Mouse (Mus musculus) adrenal gland, adult 8-10 months (tissue): ENCODE data around the gene Tas1r3. TPM values are rescaled to one million over a fixed set of nuclear protein-coding genes. Genes with fewer than 3 reads are reported as not detected.

ENCODE experiments used
- DNase-seq: peaks from one replicate; pipeline ENCODE4 v3.0.0; 2022
- microRNA-seq, 2 experiments: library from miRNA; unstranded; fragments of <30 nt; microRNA quantifications; one replicate each; pipeline ENCODE4 v1.2.0; 2022
- total RNA-seq, 4 experiments: library from RNA; stranded (reverse); gene quantifications; 2 replicates each; pipeline ENCODE4 v1.2.4; 2022

The Tas1r3 gene
- total RNA-seq, 4 experiments from 2014 or later, result 0.46 to 1.2 (median 0.62) TPM

DNA sequence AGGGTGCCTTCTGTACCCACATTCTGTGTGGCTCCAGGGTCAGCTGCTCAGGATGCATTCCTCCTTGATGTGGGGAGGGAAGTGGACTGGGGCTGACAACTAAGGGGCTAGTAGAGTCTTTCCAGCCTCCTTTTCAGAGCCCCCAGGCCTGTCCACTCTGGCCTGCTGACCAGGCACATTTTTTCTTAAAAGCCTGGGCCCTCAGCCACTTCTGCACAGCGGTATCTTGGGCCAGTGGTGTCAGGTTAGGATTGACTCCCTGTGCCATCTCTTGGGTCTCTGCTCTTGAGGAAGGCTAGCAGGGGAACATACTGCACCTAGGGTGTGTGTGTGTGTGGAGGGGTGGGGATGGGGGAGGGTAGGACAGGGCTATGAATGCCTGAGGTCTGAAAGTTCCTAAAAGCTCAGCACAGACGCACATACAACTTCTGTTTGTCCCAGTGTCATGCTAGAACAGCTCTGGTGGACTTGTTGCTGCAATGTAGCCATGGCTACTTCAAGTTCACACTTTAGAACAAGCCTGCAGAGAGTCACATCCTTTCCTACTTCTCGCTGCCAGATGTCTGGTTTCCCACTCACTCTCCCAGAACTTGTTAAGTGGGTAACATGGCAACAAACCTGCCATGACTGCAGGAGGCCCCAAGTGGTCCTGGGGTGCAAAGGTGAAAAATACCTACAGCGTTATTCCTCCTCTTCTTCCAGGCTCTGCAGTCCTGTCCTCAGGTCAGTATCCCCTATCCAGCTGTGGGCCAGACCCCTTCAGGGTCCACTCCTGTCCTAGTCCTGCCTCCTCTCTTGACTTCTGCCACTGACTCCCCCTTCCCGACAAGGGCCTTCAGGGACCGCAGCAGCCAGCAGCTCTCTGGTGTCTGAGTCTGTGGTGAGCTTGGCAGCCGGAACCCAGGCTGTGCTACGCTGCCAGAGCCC is 22.8 kb downstream of the Tas1r3 start:
- no peak for DNase-seq

DNA sequence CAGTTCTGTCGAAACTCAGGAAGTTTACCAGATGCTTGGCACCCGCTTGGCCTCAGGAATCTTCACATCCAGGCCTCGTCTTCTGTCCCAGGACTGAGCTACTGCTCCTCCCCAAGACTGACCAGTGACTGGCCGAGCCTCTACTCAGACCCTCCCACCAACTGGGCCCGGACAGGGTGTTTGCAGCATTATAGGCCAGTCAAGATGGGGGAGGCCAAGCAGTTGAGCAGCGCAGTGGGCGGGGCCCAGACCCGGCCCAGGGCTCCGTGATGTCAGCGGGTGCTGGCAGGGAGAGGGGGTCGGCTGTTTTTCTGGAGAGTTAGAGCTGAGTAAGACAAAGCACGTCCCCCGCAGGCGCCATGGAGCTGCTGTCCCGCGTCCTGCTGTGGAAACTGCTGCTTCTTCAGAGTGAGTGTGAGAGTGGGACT is 23.7 kb downstream of the Tas1r3 start, which contains the start of gene Mxra8:
TSS of gene Mxra8 (plus strand) at position 198 of the 428 bp plus-strand sequence.
- peak; percentile 79 for DNase-seq

DNA sequence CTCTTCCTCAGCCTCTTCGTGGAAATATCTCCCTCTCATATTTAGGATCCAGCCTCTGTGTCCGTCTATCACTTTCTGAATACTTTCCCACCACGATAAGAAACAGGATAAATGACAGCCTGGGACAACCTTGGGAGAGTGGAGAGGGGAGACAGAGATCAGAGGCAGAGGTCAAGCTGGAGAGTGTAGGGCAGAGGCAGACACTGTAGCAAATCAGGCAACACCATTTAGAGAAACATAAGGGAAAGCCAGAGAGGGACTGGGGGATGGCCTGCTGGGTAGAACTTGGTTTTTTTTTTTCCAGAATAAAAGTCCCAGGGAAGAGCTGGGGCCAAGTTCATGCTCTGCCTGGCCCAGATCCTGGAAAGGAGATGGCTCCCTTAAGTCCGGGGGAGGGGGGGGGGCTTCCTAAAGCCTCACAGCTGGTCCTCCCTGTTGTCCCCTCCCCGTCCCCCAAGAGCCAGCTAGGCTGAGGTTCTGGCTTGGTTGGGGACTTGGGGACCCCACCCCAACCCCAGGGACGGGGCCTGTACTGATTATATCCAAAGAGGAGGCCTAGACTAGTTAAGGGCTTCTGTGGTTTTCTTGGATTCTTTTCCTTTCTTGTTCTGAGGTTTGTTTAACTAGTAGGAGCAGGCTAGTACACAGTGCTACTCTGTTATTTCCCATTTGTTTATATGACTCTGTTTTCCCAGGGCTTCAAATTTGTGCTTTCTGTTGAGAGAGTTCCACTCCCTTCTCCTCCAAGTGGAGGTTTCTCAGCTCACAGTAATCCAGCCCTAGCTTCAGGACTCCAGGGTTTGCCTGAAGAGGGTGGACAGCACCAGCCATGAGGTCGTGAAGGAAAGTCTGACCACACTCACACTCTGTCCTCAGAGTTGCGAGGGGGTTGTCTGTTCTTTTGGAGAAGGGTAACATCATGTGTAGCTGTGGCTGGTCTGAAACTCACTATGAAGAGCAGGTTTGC is 24.7 kb downstream of the Tas1r3 start:
- DNase-seq, result no peak

DNA sequence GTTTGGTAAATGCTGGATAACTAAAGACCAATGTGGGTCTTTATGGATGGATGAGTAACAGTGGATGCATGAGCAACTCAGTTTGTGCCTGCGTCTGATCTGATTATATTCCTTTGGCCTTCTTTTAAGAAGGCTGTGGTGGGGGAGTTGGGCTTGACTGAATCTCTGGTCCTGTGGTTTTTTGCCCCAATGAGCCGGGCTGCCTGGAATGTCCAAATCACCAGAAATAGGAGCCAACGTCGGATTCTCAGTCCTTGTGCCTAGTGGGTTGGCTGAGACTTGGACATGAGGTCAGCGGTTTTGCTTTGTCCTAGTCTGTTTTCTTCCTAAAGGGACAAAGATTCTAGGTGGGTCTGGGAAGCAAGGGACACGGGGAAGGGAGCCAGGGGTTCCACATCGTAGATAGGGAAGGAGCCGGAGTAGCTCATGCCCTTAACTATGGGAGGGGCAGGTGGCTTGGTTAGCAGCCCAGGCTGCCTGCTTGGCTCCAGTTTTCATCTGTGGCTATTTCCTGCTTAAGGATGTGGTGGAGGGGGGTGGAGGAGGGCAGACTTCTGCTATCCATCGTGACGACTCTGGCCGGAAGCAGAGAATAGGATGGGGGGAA is 25.7 kb downstream of the Tas1r3 start:
- no peak for DNase-seq

DNA sequence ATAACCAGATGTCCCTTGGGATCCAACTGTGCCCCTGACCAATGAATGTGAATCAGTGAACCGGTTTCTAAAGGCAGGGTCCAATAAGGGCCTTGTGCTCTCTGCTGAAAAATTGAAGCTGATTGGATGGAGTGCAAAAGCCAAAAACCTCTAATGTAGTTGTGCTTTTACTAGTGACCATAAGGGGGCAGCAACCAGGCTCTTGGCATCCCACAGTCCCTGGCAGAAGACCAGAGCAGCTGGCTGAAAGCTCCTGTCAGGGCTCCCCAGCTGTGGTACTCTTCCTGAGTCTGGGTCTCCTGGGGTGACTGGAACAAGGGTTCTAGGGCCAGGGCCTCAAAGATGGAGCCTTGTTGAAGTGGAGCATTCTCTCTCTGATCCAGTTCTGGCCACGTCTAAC is 29.3 kb downstream of the Tas1r3 start:
- DNase-seq, result peak; percentile 72

DNA sequence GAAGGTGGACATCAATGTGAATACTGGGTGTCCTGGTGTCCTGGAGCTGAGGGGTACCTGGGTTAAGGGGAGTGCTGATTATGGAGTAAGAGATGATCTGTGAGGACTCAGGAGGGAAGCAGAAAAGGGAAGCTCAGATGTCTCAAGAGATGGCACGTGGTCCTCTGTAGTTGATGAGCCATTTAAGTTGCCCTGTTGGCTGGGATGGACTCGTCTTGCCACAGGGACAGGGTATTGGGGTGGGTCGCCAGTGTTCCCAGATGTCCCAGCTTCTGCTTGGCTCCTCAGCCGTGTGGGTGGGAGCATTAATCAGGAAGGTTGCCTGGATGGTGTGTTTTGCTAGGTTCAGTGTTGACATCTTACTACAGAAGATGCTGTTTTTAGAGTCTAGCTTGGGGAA is 29.9 kb downstream of the Tas1r3 start:
- DNase-seq, result no peak

DNA sequence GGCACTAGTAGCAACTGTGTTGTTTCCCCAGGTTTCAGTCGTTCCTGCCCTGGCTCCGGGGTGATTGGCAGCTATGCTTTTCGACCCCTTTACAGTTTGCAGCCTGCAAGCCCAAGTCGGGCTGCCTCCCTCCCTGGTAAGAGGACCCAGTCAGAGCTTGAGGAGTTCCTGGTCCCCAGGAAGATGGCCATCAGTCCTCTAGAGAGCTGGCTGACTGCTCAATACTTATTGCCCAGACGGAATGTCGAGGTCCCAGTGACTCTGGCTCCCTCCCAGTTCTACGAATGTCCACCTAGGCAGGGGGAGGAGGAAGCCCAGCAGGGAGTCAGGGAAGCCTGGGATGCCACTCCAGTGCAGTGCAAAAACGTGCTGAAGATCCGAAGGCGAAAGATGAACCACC is 30.8 kb downstream of the Tas1r3 start:
- DNase-seq, result no peak

DNA sequence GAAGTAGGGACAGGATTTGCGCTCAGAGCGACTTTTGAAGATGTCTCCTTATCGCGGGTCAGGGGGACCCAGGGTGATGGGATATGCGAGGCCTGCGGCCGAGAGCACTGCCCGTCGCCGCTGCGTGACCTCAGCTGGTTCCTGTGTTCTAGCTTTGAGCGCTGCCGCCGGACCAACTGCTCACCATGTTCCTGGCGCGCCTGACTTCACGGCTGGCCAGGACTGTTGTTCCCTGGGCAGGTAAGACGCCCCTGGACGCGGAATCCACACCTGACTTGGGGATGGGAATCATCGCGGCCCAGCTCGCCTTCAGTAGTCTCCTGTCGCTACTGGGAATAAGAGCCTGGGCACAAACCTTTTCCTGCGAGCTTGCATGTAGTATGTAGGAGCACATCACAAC is 31.3 kb downstream of the Tas1r3 start:
- DNase-seq, result no peak

DNA sequence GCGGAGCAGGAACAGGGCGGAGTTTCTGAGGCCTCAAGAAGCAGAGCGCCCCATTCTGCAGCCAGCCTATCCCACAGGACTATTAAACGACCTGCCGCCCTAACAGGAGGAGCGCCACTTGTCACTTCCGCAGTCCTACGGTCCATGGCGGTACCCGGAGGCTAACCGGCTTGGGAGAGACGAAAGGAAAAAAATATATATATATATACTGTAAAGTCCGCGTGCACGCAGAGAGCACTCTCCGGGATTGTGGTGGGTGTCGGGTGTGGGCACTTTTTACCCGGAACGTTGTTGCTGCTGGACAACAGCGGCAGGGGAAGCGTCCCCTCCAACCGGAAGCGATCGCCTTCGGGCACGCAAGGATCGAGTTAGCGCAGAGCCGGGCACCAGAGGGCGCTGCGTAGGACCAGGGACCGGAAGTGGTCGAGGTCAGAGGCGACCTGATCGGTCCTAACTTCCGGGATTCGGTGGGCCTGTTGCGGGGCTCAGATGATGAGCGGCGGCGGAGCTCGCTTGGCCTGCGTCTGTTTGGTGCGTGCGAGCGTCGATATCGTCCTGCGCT is 31.9 kb downstream of the Tas1r3 start, which contains the start of gene Aurkaip1:
TSS of gene Aurkaip1 (plus strand) at position 68 of the 562 bp plus-strand sequence.
- peak; percentile 92 for DNase-seq

DNA sequence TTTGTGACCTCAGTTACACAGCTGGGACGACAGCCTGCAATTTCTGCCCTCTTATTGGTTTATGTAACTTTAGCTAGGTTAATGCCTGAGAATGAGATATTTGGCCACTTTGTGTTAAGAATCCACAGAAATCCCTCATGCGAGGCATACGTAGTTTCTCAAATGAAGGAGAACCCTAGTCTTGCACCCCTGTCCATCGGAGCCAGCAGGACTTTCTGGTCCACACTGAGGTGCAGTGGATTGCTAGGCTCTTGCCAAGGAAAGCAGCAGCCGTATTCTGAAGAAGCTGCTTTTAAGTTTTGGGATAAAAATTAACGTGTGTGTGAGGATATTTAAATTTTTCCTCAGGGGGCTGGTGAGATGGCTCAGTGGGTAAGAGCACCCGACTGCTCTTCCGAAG is 32.6 kb downstream of the Tas1r3 start:
- DNase-seq, result no peak

DNA sequence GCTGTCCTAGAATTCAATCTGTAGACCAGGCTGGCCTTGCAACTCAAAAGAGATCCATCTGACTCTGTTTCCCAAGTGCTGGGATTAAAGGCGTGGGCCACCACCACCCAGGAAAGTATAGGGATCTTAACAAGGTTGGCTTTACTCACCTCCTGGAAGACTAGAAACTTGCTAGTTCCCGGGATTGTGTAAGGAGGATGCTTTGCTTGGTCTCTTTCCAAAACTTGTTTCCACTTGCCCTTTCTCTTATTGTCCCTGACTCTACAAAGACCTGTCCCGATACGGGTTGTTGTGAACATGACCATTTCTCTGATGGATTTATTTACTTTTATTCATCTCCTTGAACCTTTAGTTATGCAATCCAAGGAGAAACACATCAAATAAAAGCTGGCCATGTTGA is 33.3 kb downstream of the Tas1r3 start:
- DNase-seq, result no peak

DNA sequence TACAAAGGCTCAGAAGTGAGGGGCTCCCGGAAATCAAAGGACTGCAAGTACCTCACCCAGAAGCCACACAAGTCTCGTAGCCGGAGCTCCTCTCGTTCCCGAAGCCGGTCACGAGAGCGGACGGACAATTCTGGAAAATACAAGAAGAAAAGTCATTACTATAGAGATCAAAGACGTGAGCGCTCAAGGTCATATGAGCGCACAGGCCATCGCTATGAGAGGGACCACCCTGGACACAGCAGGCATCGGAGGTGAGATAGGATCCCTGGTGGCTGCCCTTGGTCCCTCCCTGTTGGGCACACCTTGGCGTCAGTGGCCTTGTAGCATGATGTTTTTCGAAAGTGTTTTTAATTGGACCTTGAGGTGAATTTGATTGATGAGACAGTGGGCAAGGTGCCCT is 39.7 kb downstream of the Tas1r3 start:
- peak; percentile 42 for DNase-seq

DNA sequence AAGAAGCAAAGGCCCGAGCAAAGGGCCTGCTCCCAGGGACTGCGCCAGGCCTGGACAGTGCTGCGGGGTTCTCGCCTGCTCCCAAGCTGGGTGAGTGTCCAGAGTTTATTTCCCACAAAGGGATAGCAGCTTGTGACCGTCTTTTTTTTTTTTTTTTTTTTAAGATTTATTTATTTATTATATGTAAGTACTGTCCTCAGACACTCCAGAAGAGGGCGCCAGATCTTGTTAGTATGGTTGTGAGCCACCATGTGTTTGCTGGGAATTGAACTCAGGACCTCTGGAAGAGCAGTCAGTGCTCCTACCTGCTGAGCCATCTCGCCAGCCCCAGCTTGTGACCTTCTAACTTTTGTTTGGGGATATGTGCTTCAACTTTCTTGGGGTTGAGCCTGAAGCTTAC is 42.1 kb downstream of the Tas1r3 start:
- no peak for DNase-seq

DNA sequence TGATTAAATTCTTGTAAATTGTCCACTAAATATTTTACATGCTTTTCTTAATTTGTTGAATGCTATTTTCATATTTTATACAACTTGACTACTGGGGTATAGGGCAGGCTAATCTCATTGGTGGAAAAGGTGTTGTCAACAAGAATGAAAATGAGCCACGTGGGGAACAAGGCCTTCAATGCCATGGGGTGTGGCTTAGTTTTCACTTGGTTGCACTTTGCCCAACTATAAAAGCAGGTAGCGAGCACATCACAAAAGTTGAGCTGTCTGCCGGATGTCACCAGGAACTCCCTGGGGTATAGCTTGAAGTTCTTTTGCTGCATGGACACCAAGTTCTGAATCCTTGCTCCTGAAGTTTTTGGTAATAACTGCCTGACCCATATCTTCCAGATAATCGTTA is 45.6 kb downstream of the Tas1r3 start:
- DNase-seq, result no peak

DNA sequence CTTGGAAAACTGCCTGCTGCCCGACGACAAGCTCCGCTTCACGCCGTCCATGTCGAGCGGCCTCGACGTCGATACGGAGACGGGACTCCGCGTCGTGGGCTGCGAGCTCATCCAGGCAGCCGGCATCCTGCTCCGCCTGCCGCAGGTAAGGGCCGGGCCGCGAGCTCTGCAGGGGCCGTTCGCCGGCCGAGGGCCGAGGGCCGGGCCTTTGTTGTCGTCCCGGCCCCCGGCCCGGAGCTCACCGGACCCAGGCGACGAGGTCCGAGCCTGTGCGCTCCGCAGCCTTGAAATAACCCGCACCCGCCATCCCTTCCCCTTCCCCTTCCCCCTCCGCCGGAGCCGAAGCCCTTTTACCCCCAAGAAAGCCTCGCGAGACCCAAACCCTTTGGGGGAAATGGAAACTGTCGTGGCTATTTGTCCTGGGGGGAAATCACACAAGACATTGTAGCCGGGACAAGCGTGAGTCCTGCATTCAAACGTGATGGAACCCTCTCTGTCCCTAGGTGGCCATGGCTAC is 50.4 kb downstream of the Tas1r3 start:
- DNase-seq, result peak; percentile 36

DNA sequence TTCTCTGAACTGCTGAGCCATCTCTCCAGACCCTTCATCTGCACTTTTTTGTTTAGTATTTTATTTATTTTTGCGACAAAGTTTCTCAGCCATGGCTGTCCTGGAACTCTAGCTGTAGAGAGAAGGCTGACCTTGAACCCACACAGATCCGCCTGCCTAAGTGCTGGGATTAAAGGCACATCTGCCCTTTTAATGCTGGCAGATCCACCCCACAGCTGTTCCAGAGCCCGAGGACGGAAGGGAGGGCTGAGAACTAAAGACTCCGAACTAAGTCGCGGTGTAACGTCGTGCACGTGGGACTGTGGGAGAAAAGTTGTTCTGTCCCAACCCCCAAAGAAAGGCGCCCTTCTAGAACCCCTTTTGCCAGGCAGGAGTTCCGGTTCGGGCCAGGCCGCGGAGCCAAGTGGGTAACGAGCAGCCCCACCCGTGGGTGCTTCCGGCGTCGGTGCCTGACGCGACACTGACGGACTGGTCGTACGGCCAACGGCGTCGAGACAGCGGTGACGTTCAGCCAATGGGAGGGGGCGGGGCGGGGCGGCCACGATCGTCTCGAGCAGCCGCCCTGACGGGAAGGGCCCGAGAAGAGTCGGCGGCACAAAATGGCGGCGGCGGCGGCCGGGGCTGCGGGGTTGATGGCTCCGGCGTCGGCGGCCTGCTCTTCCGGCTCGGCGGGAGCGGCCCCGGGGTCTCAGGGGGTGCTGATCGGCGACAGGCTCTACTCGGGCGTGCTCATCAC is 51.1 kb downstream of the Tas1r3 start, which contains the start of gene Ccnl2:
TSS of gene Ccnl2 (plus strand) at position 561 of the 736 bp plus-strand sequence.
- DNase-seq, result peak; percentile 94

Small RNAs within 50 kb of the gene (microRNA-seq; reads per million reads assigned to microRNA genes)
- 0 reads per million in 2 experiments for gene Gm22991

Other genes with a start within 250 kb of the Tas1r3 start
- 10 to 100 TPM; 43.1 to 56.6 (median 47.3) TPM for gene Cdk11b, start 238.5 kb downstream of the Tas1r3 start, total RNA-seq
- gene Gm10563, start 218.0 kb downstream of the Tas1r3 start, total RNA-seq, result not detected
- 1 to 10 TPM; 4.8 to 8.4 (median 6.7) TPM for gene Mmp23, start 210.0 kb downstream of the Tas1r3 start, total RNA-seq
- gene Mib2, start 194.2 kb downstream of the Tas1r3 start, total RNA-seq, result 10 to 100 TPM; 53.5 to 74.5 (median 61.5) TPM
- gene Fndc10, start 169.0 kb downstream of the Tas1r3 start, total RNA-seq, result 10 to 100 TPM; 67.7 to 72.0 (median 69.9) TPM
- 100 to 1,000 TPM; 106 to 127 (median 114) TPM for gene Ssu72, start 158.6 kb downstream of the Tas1r3 start, total RNA-seq
- gene Tmem240, start 128.6 kb downstream of the Tas1r3 start, total RNA-seq, result 1 to 10 TPM in 3 of 4 experiments, under 1 TPM in 1; 0.90 to 1.2 (median 1.1) TPM
- 10 to 100 TPM; 69.5 to 90.1 (median 77.6) TPM for gene Atad3a, start 102.3 kb downstream of the Tas1r3 start, total RNA-seq
- 1 to 10 TPM; 3.2 to 6.9 (median 4.7) TPM for gene Vwa1, start 88.7 kb downstream of the Tas1r3 start, total RNA-seq
- gene Tmem88b, start 77.5 kb downstream of the Tas1r3 start, total RNA-seq, result 1 to 10 TPM in 1 of 4 experiments, under 1 TPM in 3; 0.17 to 1.0 (median 0.62) TPM
- not detected for gene Ankrd65, start 72.9 kb downstream of the Tas1r3 start, total RNA-seq
- gene Mrpl20, start 60.5 kb downstream of the Tas1r3 start, total RNA-seq, result 100 to 1,000 TPM; 102 to 144 (median 126) TPM
- 100 to 1,000 TPM in 3 of 4 experiments, 10 to 100 TPM in 1; 88.5 to 164 (median 122) TPM for gene Ccnl2, start 50.9 kb downstream of the Tas1r3 start, total RNA-seq
- gene Aurkaip1, start 32.1 kb downstream of the Tas1r3 start, total RNA-seq, result 100 to 1,000 TPM; 134 to 175 (median 158) TPM
- 10 to 100 TPM; 45.1 to 93.9 (median 66.8) TPM for gene Mxra8, start 23.7 kb downstream of the Tas1r3 start, total RNA-seq
- gene Dvl1, start 16.0 kb downstream of the Tas1r3 start, total RNA-seq, result 100 to 1,000 TPM in 1 of 4 experiments, 10 to 100 TPM in 3; 69.6 to 110 (median 73.1) TPM
- gene Cptp, start 6.1 kb upstream of the Tas1r3 start, total RNA-seq, result 10 to 100 TPM; 16.4 to 29.0 (median 17.9) TPM
- gene Ints11, start 6.2 kb upstream of the Tas1r3 start, total RNA-seq, result 10 to 100 TPM; 32.3 to 34.6 (median 33.3) TPM
- gene Pusl1, start 28.4 kb upstream of the Tas1r3 start, total RNA-seq, result 10 to 100 TPM; 23.2 to 51.5 (median 41.4) TPM
- gene Acap3, start 28.5 kb upstream of the Tas1r3 start, total RNA-seq, result 10 to 100 TPM; 18.2 to 49.2 (median 30.9) TPM
- gene Ube2j2, start 80.5 kb upstream of the Tas1r3 start, total RNA-seq, result 10 to 100 TPM; 64.3 to 87.8 (median 77.0) TPM
- gene C1qtnf12, start 99.0 kb upstream of the Tas1r3 start, total RNA-seq, result 10 to 100 TPM; 34.7 to 88.1 (median 58.1) TPM
- 1 to 10 TPM; 7.8 to 9.5 (median 8.9) TPM for gene B3galt6, start 129.3 kb upstream of the Tas1r3 start, total RNA-seq
- gene Sdf4, start 129.5 kb upstream of the Tas1r3 start, total RNA-seq, result 100 to 1,000 TPM; 290 to 326 (median 308) TPM
- 1 to 10 TPM; 1.0 to 3.0 (median 2.0) TPM for gene Tnfrsf4, start 150.5 kb upstream of the Tas1r3 start, total RNA-seq
- 1 to 10 TPM in 1 of 4 experiments, under 1 TPM in 1, not detected in 2; 0.42 to 1.2 TPM for gene Tnfrsf18, start 162.8 kb upstream of the Tas1r3 start, total RNA-seq
- gene Ttll10, start 196.1 kb upstream of the Tas1r3 start, total RNA-seq, result 1 to 10 TPM in 1 of 4 experiments, under 1 TPM in 2, not detected in 1; 0.38 to 1.2 (median 0.86) TPM
- gene 9430015G10Rik, start 246.6 kb upstream of the Tas1r3 start, total RNA-seq, result 10 to 100 TPM; 10.7 to 22.9 (median 14.1) TPM